Mouse (Mus musculus): Measurements from ENCODE around the gene Myof. TPM values are rescaled to one million over a fixed set of nuclear protein-coding genes. Genes with fewer than 3 reads are reported as not detected.

Myof gene
- total RNA-seq, 1 experiment: 44.3 TPM

DNA sequence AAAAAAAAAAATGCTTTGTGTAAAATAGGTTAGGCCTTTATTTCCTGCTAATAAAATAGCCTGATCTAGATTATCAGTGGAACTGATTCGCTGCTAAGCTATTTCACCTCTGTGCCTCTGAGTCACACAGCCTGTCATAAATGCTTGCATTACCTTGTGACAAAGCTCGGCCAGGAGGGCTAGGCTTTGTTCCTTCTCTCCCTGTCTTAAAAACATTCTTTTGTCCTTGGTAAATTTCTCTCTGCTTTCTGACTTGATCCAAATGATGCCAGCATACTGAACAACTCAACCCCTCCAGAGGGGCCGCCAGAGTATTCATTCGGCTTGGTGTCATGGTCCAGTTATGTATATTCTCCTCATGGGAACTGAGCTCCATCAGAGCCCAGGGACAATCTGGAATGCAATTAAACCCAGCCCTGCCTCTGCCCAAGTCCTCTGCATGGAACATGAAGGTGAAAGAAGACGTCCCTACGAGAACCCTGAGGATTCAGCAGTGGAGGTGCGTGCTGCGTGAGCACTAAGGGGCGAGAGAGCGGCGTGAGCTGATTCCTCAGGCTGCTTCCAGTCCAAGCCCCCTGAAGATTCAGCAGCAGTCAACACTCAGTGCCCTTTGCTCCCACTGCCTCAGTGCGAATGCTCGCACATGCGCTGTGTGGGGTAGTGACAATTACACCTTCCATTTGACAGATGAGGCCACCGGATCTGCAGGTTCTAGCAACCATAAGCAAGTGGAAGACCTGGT is 10.2 kb downstream of the Myof start:
- H3K27ac ChIP-seq (ENCODE audit: insufficient read depth, low read depth, low read length, poor library complexity, severe bottlenecking): no peak overlapping the region
- DNase-seq (ENCODE audit: low read depth, low spot score): no peak
- TF ChIP-seq ZNF384 (IDR thresholded peaks at IDR 0.05; ENCODE audit: low read depth, low read length) (no peak), MAFK (IDR thresholded peaks at IDR 0.05; ENCODE audit: insufficient read depth, low read depth, low read length) (no peak), HCFC1 (IDR thresholded peaks at IDR 0.05; ENCODE audit: borderline replicate concordance, insufficient read depth, low read length) (no peak), ZC3H11A (IDR thresholded peaks at IDR 0.05; ENCODE audit: borderline replicate concordance, low read depth, low read length) (no peak), CHD2 (IDR thresholded peaks at IDR 0.05; ENCODE audit: low read depth, low read length) (no peak)
- H3K9ac ChIP-seq (ENCODE audit: insufficient read depth, low read depth, low read length, poor library complexity, severe bottlenecking): peak overlapping the region; percentile 66
- no peaks in the 10 kb centered on the region for H3K36me3 ChIP-seq (ENCODE audit: control insufficient read depth, insufficient read depth, low read length, poor library complexity, severe bottlenecking)
- no peaks in the 10 kb centered on the region for H3K9me3 ChIP-seq (ENCODE audit: control insufficient read depth, insufficient read depth, low read depth, low read length)
- in situ Hi-C loops (cut with MboI; ENCODE audit: low sequenced_read_pairs in 2 of 2, unreplicated experiment in 2 of 2): no loop called here
- peaks cover 2 to 9% of the 10 kb centered on the region in 2 experiments; a peak in 1 of 4 replicates for H3K4me1 ChIP-seq (ENCODE audit: control insufficient read depth in 2 of 2, insufficient read depth in 2 of 2, low read length in 2 of 2, poor library complexity in 1 of 2)
- H3K4me3 ChIP-seq (ENCODE audit: insufficient read depth in 1 of 2, low read depth in 1 of 2, low read length in 2 of 2, poor library complexity in 1 of 2, severe bottlenecking in 1 of 2): peak overlapping the region; percentile 55 to 62

DNA sequence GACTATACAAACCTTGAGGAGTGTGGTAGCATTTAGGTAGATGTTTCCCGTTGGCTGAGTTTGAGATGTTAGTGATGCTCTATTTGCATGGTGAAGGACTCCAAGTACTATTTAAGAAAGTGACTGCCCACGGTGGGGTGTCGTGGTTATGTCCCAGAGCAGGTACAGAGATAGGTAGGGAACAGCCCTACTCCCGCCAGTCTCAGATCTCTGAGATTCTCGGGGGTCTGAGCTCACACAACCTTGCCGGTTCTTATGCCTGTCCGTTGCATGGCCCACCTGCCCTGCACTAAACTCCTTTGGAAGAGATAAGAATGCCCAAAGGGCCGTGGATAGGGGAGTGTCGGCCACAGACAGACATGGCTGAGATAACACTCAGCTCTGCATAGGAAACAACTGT is 12.2 kb downstream of the Myof start:
- no peak overlapping the region for H3K9ac ChIP-seq (ENCODE audit: insufficient read depth, low read depth, low read length, poor library complexity, severe bottlenecking)
- peaks cover 6 to 11% of the 10 kb centered on the region in 2 experiments; a peak in 1 of 4 replicates for H3K4me1 ChIP-seq (ENCODE audit: control insufficient read depth in 2 of 2, insufficient read depth in 2 of 2, low read length in 2 of 2, poor library complexity in 1 of 2)
- peak overlapping the region in 1 of 2 experiments; percentile 36; a peak in 1 of 4 replicates for H3K4me3 ChIP-seq (ENCODE audit: insufficient read depth in 1 of 2, low read depth in 1 of 2, low read length in 2 of 2, poor library complexity in 1 of 2, severe bottlenecking in 1 of 2)
- H3K27ac ChIP-seq (ENCODE audit: insufficient read depth, low read depth, low read length, poor library complexity, severe bottlenecking): no peak overlapping the region
- in situ Hi-C loops (cut with MboI; ENCODE audit: low sequenced_read_pairs in 2 of 2, unreplicated experiment in 2 of 2): no loop called here
- DNase-seq (ENCODE audit: low read depth, low spot score): no peak
- no peaks in the 10 kb centered on the region for H3K9me3 ChIP-seq (ENCODE audit: control insufficient read depth, insufficient read depth, low read depth, low read length)
- no peak for TF ChIP-seq CHD2 (IDR thresholded peaks at IDR 0.05; ENCODE audit: low read depth, low read length)
- TF ChIP-seq ZNF384 (IDR thresholded peaks at IDR 0.05; ENCODE audit: low read depth, low read length): no peak
- no peak for TF ChIP-seq MAFK (IDR thresholded peaks at IDR 0.05; ENCODE audit: insufficient read depth, low read depth, low read length)
- no peak for TF ChIP-seq HCFC1 (IDR thresholded peaks at IDR 0.05; ENCODE audit: borderline replicate concordance, insufficient read depth, low read length)
- no peaks in the 10 kb centered on the region for H3K36me3 ChIP-seq (ENCODE audit: control insufficient read depth, insufficient read depth, low read length, poor library complexity, severe bottlenecking)

DNA sequence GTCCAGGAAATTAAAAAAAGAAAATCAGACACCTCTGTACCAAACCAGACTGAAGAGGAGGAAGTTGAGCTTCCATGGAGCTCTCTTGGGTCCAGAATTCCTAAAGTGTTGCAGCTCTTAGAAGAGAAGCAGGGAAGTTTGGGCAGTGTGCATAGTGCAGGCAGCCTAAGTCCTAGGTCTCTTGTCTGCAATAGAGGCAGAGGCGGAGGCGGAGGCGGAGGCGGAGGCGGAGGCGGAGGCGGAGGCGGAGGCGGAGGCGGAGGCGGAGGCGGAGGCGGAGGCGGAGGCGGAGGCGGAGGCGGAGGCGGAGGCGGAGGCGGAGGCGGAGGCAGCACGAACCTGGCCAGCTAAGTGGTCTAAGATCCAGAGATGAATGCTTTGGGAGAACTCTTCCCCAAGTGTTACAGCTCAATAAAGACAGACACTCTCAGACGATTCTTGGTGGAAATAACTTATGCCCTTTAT is 12.7 kb downstream of the Myof start:
- no peak overlapping the region for H3K9ac ChIP-seq (ENCODE audit: insufficient read depth, low read depth, low read length, poor library complexity, severe bottlenecking)
- H3K4me1 ChIP-seq (ENCODE audit: control insufficient read depth in 2 of 2, insufficient read depth in 2 of 2, low read length in 2 of 2, poor library complexity in 1 of 2): peaks cover 6 to 14% of the 10 kb centered on the region in 2 experiments; a peak in 1 of 4 replicates
- TF ChIP-seq ZNF384 (IDR thresholded peaks at IDR 0.05; ENCODE audit: low read depth, low read length): peak; percentile 71
- no peak for TF ChIP-seq ZC3H11A (IDR thresholded peaks at IDR 0.05; ENCODE audit: borderline replicate concordance, low read depth, low read length)
- H3K27ac ChIP-seq (ENCODE audit: insufficient read depth, low read depth, low read length, poor library complexity, severe bottlenecking): no peak overlapping the region
- peak overlapping the region in 1 of 2 experiments; percentile 36; a peak in 1 of 4 replicates for H3K4me3 ChIP-seq (ENCODE audit: insufficient read depth in 1 of 2, low read depth in 1 of 2, low read length in 2 of 2, poor library complexity in 1 of 2, severe bottlenecking in 1 of 2)
- in situ Hi-C loops (cut with MboI; ENCODE audit: low sequenced_read_pairs in 2 of 2, unreplicated experiment in 2 of 2): no loop called here
- no peak for DNase-seq (ENCODE audit: low read depth, low spot score)
- H3K9me3 ChIP-seq (ENCODE audit: control insufficient read depth, insufficient read depth, low read depth, low read length): no peaks in the 10 kb centered on the region
- no peaks in the 10 kb centered on the region for H3K36me3 ChIP-seq (ENCODE audit: control insufficient read depth, insufficient read depth, low read length, poor library complexity, severe bottlenecking)

DNA sequence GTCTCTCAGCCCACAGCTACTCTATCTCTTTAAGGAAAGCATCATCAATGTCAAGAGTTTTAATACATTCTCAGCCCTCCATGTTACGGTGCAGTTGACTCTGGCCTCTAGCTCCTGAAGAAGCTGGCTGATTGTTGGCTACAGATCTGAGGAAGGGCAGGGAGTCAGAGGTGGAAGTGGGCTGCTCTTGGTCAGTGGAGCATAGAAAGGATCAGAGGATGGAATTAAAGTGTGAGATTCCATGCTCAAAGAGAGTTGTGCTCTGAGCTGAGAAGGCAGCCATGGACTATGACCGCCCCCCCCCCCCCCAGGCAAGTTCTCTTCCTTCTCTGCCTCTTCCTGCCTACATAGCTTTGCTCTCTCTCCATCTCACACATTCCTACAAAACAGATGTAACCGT is 13.5 kb downstream of the Myof start:
- Histone ChIP-seq H3K4me3 (ENCODE audit: insufficient read depth in 1 of 2, low read depth in 1 of 2, low read length in 2 of 2, poor library complexity in 1 of 2, severe bottlenecking in 1 of 2) (no peak overlapping the region), H3K27ac (ENCODE audit: insufficient read depth, low read depth, low read length, poor library complexity, severe bottlenecking) (no peak overlapping the region), H3K4me1 (ENCODE audit: control insufficient read depth in 2 of 2, insufficient read depth in 2 of 2, low read length in 2 of 2, poor library complexity in 1 of 2) (peaks cover 5 to 19% of the 10 kb centered on the region in 2 experiments; a peak in 2 of 4 replicates), H3K36me3 (ENCODE audit: control insufficient read depth, insufficient read depth, low read length, poor library complexity, severe bottlenecking) (no peaks in the 10 kb centered on the region; the same call in 1 of the 2 replicates), H3K9me3 (ENCODE audit: control insufficient read depth, insufficient read depth, low read depth, low read length) (no peaks in the 10 kb centered on the region), H3K9ac (ENCODE audit: insufficient read depth, low read depth, low read length, poor library complexity, severe bottlenecking) (no peak overlapping the region)
- TF ChIP-seq CHD2 (IDR thresholded peaks at IDR 0.05; ENCODE audit: low read depth, low read length) (no peak), ZNF384 (IDR thresholded peaks at IDR 0.05; ENCODE audit: low read depth, low read length) (no peak), MAFK (IDR thresholded peaks at IDR 0.05; ENCODE audit: insufficient read depth, low read depth, low read length) (no peak)
- in situ Hi-C loops (cut with MboI; ENCODE audit: low sequenced_read_pairs in 2 of 2, unreplicated experiment in 2 of 2): no loop called here
- DNase-seq (ENCODE audit: low read depth, low spot score): no peak
